Mouse (Mus musculus): ENCODE measurements around the gene Dusp22. TPM values are rescaled to one million over a fixed set of nuclear protein-coding genes. Genes with fewer than 3 reads are reported as not detected.

Dusp22 gene
- total RNA-seq (2023): 5.5 TPM

GRCm38 (mm10) chr13:30659613-30660505, at the start of gene Dusp22:
TSS of gene Dusp22 (plus strand) at chr13:30659999.

GRCm38 (mm10) chr13:30749021-30749556, 89.3 kb downstream of the Dusp22 start, which contains the start of gene Irf4:
TSS of gene Irf4 (plus strand) at chr13:30749226.

Other genes starting within 250 kb of the Dusp22 start
- gene Uqcrfs1, start 114.6 kb upstream of the Dusp22 start, total RNA-seq (2023): 77.1 TPM
- gene Irf4, start 89.2 kb downstream of the Dusp22 start, total RNA-seq (2023): 61.1 TPM